Mouse (Mus musculus) intestine, embryonic 16.5 days (tissue): ENCODE results near the gene Pcsk6. TPM values are rescaled to one million over a fixed set of nuclear protein-coding genes. Genes with fewer than 3 reads are reported as not detected.

Experiments used
- ATAC-seq: fragments of 200-750 bp; cut with Nextera tagmentation; 2 replicates; pipeline ENCODE4 v1.8.0; 2017; ENCODE audit warnings: moderate TSS enrichment, moderate library complexity
- H3K27ac ChIP-seq: fragments of 300-500 bp; sonication (generic); 2 replicates; pipeline ENCODE4 v1.5.1; 2014; ENCODE audit warnings: mild to moderate bottlenecking, low read length
- H3K27me3 ChIP-seq: fragments of 300-500 bp; sonication (generic); replicated peaks from 2 replicates; pipeline ENCODE4 v1.6.1; 2014; ENCODE audit warnings: low read length, control low read depth, mixed read lengths; ENCODE audit not compliant: control insufficient read depth, insufficient read depth
- H3K36me3 ChIP-seq: fragments of 300-500 bp; sonication (generic); 2 replicates; pipeline ENCODE4 v1.6.1; 2014; ENCODE audit warnings: low read length, control low read depth; ENCODE audit not compliant: control insufficient read depth, insufficient read depth
- H3K4me1 ChIP-seq: fragments of 300-500 bp; sonication (generic); 2 replicates; pipeline ENCODE4 v1.6.1; 2014; ENCODE audit warnings: low read length, control low read depth, mixed read lengths; ENCODE audit not compliant: control insufficient read depth, insufficient read depth
- H3K4me2 ChIP-seq: fragments of 300-500 bp; sonication (generic); 2 replicates; pipeline ENCODE4 v1.6.1; 2014; ENCODE audit warnings: low read depth, low read length, control low read depth
- H3K4me3 ChIP-seq: fragments of 300-500 bp; sonication (generic); 2 replicates; pipeline ENCODE4 v1.5.1; 2014; ENCODE audit warnings: mild to moderate bottlenecking, low read length
- H3K9ac ChIP-seq: fragments of 300-500 bp; sonication (generic); 2 replicates; pipeline ENCODE4 v1.6.1; 2014; ENCODE audit warnings: low read depth, low read length
- H3K9me3 ChIP-seq: fragments of 300-500 bp; sonication (generic); 2 replicates; pipeline ENCODE4 v1.6.1; 2016; ENCODE audit warnings: low read length, control low read depth; ENCODE audit not compliant: control insufficient read depth
- WGBS: fragments of 180-500 bp; shearing (Covaris S2); extraction: QIAGEN DNeasy Blood & Tissue Kit; methylation state at CpG from one replicate; pipeline ENCODE4 v1.1.7; 2014; 5-methylcytosine and 5-hydroxymethylcytosine counted together
- polyA plus RNA-seq: library from polyadenylated mRNA; unstranded; fragments of >200 nt; fragmentation: Nextera tagmentation; extraction: Ambion mirVana; gene quantifications from 2 replicates; pipeline ENCODE4 v1.2.1, GENCODE M21; 2015

The Pcsk6 gene
- polyA plus RNA-seq, 1 experiment from 2014 or later, result 2.3 TPM

GRCm38 (mm10) chr7:65993410-65993809 lies 131.9 kb downstream of the Pcsk6 start:
- Histone ChIP-seq H3K4me2 (no peak overlapping the region), H3K27ac (no peak overlapping the region), H3K27me3 (no peaks in the 10 kb centered on the region), H3K36me3 (no peaks in the 10 kb centered on the region), H3K4me3 (no peak overlapping the region), H3K9me3 (no peaks in the 10 kb centered on the region), H3K4me1 (no peaks in the 10 kb centered on the region), H3K9ac (no peak overlapping the region)
- ATAC-seq, result no peak
- 37% methylated on average over 3 of the region's 3 CpGs for WGBS

DNA sequence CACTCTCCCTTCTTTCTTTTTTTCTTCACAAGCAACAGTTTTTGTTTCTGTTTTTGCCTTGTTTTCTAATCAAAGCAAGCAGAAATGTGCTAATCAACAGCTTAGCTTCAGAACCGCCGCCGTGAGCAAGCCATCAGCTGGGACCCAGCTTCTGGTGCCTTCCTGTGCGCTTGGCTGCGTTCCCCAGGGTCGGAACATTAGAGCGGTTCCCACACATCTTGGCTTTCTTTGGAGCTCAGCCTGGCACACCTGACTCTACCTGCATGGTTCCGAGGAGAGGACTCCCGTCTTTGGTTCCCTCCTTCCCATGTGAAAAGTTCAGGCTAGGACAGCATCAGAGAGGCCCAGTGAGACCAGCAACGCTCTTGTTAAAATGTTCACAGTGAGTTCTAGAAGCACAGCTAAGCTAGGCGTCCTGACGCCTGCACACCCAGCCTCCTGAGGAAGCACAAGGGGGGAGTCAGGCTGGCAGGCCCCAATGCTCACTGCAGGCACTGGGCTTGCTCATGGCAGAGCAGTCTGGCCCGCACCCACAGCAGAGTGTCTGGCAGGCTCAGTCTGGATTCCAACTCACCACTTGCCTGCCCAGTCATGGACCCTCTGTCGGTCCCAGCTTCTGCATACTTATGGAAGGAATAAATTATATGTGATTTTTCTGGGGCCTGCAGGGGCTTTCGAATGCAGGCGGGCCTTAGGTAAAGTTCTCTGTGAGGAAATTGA lies 139.7 kb downstream of the Pcsk6 start:
- H3K27ac ChIP-seq, result no peak overlapping the region
- H3K4me1 ChIP-seq, result no peaks in the 10 kb centered on the region
- ATAC-seq, result no peak
- WGBS, result 90% methylated on average over 16 of the region's 16 CpGs
- peaks cover 3% of the 10 kb centered on the region; the same call in 1 of the 2 replicates for H3K9me3 ChIP-seq
- no peak overlapping the region for H3K9ac ChIP-seq
- no peak overlapping the region for H3K4me3 ChIP-seq
- H3K36me3 ChIP-seq, result no peaks in the 10 kb centered on the region
- H3K27me3 ChIP-seq, result no peaks in the 10 kb centered on the region
- no peak overlapping the region for H3K4me2 ChIP-seq

DNA sequence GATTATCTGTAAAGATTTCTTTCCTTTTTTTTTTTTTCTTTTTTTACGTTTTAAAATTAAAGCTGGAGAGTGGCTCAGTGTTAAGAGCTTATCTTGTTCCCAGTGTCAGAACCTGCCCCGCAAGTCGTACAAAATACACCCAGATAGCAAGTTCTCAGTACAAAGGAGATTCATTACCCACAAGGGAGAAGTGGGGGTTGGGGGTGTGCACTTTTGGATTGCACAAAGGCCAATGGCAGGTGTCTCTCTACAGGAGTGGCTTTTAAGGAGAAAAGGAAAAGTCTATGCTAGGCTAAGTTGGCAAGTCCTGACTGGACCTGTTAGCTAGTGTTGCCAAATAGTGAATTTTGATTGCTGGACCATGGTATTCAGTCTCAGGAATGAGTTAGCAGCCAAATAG lies 140.3 kb downstream of the Pcsk6 start:
- Histone ChIP-seq H3K27ac (no peak overlapping the region), H3K4me1 (no peaks in the 10 kb centered on the region), H3K4me2 (no peak overlapping the region), H3K9ac (no peak overlapping the region), H3K9me3 (peaks cover 3% of the 10 kb centered on the region; the same call in 1 of the 2 replicates), H3K4me3 (no peak overlapping the region), H3K36me3 (no peaks in the 10 kb centered on the region), H3K27me3 (no peaks in the 10 kb centered on the region)
- 51% methylated on average over 3 of the region's 3 CpGs for WGBS
- ATAC-seq, result no peak

DNA sequence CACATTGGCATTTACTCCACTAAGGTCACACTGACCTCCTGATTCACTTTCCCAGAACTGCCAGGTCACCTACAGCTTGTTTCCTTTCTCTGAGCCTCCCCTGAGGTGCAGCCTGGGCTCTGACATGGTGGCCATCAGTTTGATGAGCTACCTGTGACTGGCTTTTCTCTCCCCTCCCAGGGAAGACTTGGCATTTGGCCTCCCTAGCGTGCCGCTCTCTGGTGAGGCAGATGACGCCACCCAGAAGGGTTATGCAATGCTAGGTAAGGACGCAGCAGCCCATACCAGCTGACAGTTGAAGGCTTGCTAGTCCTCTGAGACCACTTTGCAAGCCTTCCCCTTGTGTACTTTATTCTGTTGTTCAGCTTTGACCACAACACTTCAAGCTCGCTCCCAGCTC lies 141.9 kb downstream of the Pcsk6 start:
- ATAC-seq, result no peak
- Histone ChIP-seq H3K4me1 (no peaks in the 10 kb centered on the region), H3K9ac (no peak overlapping the region), H3K27ac (no peak overlapping the region), H3K36me3 (no peaks in the 10 kb centered on the region), H3K4me3 (no peak overlapping the region), H3K9me3 (peaks cover 3% of the 10 kb centered on the region; the same call in 1 of the 2 replicates), H3K4me2 (no peak overlapping the region), H3K27me3 (no peaks in the 10 kb centered on the region)
- 87% methylated on average over 5 of the region's 5 CpGs for WGBS

DNA sequence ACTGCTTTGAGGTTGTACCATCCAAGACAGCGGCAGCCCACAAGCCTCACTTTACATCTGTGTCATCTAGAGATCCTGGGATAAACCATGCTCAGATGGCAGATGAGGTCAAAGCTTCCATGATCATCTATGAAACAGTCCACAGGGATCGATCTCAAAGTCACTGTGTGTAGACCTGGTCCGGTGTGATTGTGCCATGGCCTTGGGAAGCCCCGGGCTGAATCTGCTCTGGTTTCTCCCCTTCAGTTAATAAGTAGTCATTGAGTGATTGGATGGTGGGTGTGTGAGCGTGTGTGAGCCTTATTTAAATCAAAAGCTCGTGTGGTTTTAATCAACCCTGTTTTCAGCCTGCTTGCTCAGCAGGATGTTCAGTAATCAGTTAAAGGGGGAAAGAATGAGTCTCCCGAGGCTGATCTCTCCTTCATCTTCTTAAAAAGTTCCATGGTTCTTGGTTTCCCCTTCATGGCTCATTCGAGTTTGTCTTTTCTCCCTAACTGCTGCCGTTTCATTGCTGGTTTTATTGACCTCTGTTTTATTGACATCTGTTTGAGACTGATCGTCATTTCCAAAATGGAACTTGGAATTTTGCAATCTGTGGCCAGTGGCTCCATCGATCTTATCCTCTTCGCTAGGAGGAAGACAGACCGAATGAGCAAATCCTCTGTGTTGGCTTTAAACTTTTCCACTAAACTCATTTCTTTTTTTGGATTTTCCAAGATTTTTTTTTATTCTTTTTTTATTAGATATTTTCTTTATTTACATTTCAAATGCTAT lies 142.5 kb downstream of the Pcsk6 start:
- Histone ChIP-seq H3K36me3 (no peaks in the 10 kb centered on the region), H3K9me3 (peaks cover 3% of the 10 kb centered on the region; the same call in 1 of the 2 replicates), H3K4me3 (no peak overlapping the region), H3K27me3 (no peaks in the 10 kb centered on the region), H3K27ac (no peak overlapping the region), H3K4me1 (no peaks in the 10 kb centered on the region), H3K4me2 (no peak overlapping the region), H3K9ac (no peak overlapping the region)
- 70% methylated on average over 13 of the region's 13 CpGs for WGBS
- no peak for ATAC-seq

GRCm38 (mm10) chr7:66005066-66005465 lies 143.5 kb downstream of the Pcsk6 start:
- Histone ChIP-seq H3K9ac (no peak overlapping the region), H3K9me3 (no peaks in the 10 kb centered on the region), H3K4me2 (no peak overlapping the region), H3K4me3 (no peak overlapping the region), H3K27me3 (no peaks in the 10 kb centered on the region), H3K4me1 (no peaks in the 10 kb centered on the region), H3K36me3 (no peaks in the 10 kb centered on the region), H3K27ac (no peak overlapping the region)
- 90% methylated on average over 10 of the region's 10 CpGs for WGBS
- no peak for ATAC-seq

GRCm38 (mm10) chr7:66008161-66008891 lies 146.8 kb downstream of the Pcsk6 start:
- Histone ChIP-seq H3K9ac (no peak overlapping the region), H3K4me1 (no peaks in the 10 kb centered on the region), H3K9me3 (no peaks in the 10 kb centered on the region), H3K27me3 (no peaks in the 10 kb centered on the region), H3K27ac (no peak overlapping the region), H3K4me2 (no peak overlapping the region), H3K4me3 (no peak overlapping the region), H3K36me3 (no peaks in the 10 kb centered on the region)
- no peak for ATAC-seq
- 74% methylated on average over 11 of the region's 11 CpGs for WGBS

DNA sequence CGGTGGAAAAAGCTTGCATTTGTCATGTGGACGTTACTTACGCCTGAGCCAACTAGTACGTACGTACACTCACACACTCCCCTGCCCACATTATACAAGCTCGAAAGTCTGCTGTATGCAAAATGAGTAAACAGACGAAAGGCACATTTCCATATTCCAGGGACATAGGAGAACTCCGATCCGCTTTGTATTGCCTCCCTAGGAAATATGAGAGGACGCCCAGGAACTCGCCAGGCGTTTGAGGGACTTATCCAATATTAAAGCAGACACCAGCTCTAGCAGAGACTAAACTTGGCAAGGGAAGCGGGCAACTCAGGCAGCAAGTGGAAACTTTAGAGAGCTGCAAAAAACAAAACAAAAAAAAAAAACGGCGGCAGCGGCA lies 147.3 kb downstream of the Pcsk6 start:
- WGBS, result 72% methylated on average over 16 of the region's 16 CpGs
- no peak for ATAC-seq

DNA sequence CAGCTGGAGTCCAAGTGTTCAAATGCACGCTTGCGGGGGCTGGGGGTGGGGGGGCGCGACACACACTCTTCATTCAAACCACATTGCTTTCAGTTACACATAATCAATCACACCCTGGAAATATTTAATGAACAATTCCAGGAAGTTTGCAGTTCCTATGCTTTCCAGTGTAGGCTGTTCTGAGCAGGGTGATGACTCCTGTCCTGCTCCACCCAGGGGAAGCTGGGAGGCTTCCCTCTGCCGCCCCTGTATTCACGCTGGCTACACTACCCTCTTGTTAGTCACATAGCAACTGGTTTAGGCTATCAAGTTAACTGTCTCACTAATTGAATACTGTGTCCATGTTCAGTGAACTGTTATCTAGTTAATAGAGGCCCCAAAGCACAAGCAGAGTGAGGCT lies 149.0 kb downstream of the Pcsk6 start:
- ATAC-seq, result no peak
- Histone ChIP-seq H3K4me3 (no peak overlapping the region), H3K4me2 (no peak overlapping the region), H3K4me1 (no peaks in the 10 kb centered on the region), H3K27me3 (no peaks in the 10 kb centered on the region), H3K9ac (no peak overlapping the region), H3K36me3 (no peaks in the 10 kb centered on the region), H3K9me3 (no peaks in the 10 kb centered on the region), H3K27ac (no peak overlapping the region)
- whole genome bisulfite sequencing, result 76% methylated on average over 6 of the region's 6 CpGs

More for the DNA sequence above, 147.3 kb downstream of the Pcsk6 start:
- H3K4me2 ChIP-seq, result no peak overlapping the region
- no peak overlapping the region for H3K4me3 ChIP-seq
- H3K27ac ChIP-seq, result no peak overlapping the region
- no peak overlapping the region for H3K9ac ChIP-seq
- H3K4me1 ChIP-seq, result no peaks in the 10 kb centered on the region
- H3K9me3 ChIP-seq, result no peaks in the 10 kb centered on the region
- H3K36me3 ChIP-seq, result no peaks in the 10 kb centered on the region
- no peaks in the 10 kb centered on the region for H3K27me3 ChIP-seq
